Mouse (Mus musculus): Measurements from ENCODE around the gene 4933427I04Rik. TPM values are rescaled to one million over a fixed set of nuclear protein-coding genes. Genes with fewer than 3 reads are reported as not detected.

The 4933427I04Rik gene
- total RNA-seq (2021) = not detected

DNA sequence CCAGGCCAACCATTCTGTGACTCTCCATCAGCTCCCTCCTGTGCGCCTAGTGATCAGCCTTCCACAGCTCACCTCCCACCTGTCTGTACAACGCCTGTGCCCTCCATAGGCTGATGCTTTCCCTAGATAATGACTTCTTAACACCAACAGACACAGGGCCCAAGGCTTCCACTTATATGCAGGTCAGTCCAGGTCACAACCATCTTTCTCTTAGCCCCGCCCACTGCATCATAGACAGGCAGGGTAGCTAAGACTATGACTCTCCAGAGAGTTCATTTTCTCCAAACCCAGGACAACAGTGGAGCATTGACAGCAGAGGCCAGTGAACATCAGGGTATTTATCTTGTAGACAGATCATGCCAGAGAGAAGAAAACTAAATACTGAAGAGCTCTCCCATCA lies at the start of gene 4933427I04Rik:
Gene 4933427I04Rik (plus strand): TSS at position 301 of the 400 bp plus-strand sequence.
- DNase-seq = no peak
- intact Hi-C loops (cut with DNase I) = no loop called here

DNA sequence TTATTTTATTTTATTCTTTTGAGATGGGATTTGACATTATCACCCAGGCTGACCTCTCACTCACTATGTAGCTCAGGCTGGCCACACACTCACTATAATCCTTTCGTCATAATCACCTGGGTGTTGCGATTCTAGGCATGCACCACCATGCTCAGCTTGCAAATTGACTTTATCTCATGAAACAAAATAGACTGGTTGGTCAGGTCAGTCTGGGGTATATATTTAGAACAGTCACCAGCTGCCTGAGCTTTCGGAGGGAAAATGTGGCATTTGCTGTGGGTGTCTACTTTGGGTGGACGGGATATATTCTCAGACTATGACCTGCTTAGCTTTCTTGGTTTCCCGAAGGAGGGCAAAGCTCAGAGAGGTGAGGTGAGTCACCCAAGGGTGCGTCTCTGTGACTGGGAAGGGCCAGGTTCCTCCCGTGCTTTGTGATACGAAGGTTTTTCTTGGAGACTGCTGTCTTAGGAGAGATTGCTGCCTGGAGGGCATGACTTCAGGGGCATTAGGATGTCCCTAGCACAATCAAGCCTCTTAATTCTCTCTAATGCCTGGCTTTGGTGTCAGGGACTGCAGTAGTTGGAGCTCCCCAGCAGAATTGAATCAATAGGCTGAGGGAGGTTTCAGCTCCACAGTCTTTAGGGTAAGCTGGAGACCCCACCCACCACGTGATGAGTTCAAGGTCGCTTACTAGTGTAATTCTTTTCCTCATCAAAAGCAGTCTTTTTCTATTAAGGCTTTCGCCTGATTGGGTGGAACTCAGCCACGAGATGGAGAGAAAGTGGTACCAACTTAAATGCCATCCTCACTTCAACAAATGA lies 48.8 kb upstream of the 4933427I04Rik start:
- intact Hi-C loops (cut with DNase I) = no loop called here
- DNase-seq = no peak

DNA sequence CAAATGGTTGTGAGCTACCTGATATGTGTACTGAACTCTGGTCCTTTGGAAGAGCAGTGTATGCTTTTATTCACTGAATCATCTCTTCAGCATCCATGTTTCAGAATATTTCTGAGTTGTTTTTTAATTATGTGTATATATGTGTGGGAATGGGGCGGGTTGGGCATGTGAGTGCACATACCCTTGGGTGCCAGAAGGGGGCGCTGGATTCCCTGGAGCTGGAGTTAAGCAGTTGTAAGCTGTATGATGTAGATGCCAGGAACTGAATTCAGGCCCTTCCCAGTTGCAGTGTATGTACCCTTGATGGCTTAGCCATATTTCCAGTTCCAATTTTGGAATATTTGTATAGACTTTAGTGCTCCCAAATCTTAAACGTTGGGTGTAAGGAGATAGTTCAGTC lies 47.0 kb upstream of the 4933427I04Rik start:
- intact Hi-C loops (cut with DNase I) = no loop called here
- DNase-seq = no peak

DNA sequence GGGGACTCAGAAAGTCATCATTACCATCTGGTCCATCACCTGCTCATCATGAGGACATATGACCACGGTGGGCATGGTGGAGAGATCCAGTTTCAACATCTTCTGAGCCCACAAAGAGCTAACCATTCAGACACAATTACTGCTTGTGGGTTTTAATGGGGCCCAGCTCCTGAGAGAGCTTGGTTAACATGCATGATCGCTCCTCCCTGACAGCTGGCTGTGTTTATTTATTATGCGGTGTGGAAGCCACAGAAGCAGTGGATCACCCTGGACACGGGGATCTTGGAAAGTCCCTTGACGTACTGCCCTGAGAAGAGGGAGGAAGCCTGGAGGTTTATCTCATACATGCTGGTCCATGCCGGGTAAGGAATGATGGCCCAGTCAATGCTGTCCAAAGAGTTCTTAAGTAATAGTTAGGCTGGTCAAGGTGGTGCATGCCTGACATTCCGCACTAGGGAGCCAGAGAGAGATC lies 45.4 kb upstream of the 4933427I04Rik start:
- intact Hi-C loops (cut with DNase I) = no loop called here
- DNase-seq = no peak

DNA sequence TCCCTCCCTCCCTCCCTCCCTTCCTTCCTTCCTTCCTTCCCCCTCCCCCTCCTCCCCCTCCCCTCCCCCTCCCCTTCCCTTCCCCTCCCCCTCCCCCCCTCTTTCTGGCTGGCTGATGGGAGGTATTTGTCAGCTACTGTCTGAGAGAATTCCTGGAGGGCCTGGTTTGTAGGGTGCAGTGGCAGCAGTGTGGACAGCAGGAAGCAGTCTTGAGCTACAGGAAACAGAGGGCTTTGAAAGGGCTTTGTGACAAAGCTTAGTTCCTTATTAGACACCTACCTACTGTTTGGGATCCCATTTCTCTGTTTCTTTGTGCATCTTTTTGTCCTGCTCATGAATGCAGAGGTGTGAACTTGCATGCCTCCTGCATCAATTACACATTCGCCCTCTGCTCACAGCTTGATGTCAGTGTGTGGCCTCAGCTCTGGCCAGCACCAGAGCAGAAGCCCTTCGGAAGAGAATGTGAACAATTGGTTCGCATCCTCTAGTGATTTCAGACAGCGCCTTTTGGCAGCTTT lies 40.3 kb upstream of the 4933427I04Rik start:
- intact Hi-C loops (cut with DNase I) = no loop called here
- DNase-seq = peak; percentile 19 to 47

DNA sequence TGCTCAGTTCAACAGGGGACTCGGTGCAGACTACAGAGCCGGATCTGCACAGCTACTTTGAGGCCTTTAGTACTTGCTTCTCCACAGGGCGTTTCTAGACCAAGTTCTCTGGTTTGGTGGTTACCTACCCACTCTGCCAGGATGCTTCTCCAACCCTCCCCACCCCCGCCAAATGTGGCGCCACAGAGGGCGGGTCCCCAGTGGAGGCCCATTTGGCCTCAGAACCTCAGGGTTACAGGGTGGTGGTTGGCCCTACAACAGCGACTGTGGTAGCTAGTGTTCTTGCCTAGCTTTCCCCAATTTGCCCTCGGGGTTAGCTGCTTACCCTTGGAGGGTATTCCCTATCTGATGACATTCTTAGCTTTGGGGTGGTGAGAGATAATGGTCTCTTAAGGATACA lies 17.4 kb upstream of the 4933427I04Rik start:
- no peak for DNase-seq
- intact Hi-C loops (cut with DNase I) = no loop called here

DNA sequence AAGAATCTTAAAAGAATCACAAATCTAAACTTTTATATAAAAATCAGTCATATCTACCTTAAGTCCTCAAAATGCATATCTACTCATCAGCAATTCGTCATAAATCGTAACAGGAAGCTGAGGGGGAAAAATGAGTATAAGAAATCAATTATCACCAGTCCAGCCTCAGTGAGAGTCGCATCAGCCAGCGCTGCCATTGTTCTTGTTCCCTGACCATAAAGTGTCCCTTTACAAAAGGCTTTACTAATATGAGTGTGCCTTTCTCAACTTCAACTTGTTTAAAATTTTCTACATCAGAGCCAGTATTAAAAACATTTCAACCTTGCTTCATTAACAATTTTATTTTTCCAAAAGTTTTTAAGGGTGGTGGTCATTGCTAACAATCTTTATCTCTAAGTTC lies 2.6 kb upstream of the 4933427I04Rik start:
- no peak for DNase-seq
- intact Hi-C loops (cut with DNase I) = no loop called here

DNA sequence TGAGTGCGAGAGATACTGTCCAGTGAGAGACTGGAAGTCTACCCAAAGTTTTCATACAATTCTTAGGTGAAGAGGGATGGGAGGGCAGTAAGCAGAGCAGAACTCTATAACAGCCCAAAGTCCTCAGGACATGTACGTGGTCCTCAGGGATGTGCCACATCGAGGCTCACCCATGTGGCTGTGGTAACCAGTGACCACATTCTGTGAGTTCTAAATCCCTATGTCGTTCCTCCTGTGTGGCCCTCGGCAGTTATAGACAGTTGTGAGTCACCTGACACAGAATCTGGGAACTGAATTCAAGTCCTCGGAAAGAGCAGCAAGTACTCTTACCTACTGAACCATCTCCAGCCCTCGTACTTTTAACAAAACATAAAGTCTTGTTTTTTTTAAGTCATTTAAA lies 1.4 kb upstream of the 4933427I04Rik start:
- DNase-seq = no peak
- intact Hi-C loops (cut with DNase I) = no loop called here

DNA sequence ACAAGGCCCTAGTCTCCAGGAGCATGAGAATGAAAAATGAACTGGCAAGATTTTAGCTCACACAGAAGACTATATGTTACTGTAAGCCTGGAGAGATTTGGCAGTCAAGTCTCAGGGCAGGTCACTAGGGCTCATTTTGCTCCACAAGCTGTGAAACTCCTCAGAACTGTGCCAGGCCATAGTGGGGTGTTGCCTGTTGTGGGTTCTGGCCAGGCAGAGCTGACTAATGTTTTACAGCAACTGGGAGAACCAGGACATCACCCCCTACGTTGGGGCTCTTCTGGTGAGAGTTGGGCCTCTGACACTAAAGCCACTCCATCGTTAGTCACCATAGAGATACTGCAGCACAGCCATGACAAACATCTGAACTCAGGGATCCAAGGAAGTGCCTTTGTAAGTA lies 324 bp downstream of the 4933427I04Rik start:
- intact Hi-C loops (cut with DNase I) = no loop called here

DNA sequence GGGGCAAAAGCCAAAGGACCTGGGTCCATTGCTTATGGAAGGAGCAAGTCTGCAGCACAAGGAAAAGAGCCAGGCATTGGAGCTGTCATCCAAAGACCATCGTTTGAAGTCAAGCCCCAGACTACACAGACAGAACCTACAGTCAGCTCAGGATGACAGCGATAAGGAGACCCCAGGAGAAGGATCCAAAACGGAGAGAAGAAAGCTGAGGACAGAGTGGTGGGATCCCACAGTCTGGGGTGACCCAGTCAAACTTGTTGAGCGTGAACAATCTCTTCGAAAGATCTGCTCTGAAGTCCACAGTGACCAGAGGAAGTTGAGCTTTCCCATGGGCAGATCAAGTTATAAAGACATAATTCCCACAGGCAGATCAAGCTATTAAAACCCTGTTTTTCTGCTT lies 1.1 kb downstream of the 4933427I04Rik start:
- no peak for DNase-seq
- intact Hi-C loops (cut with DNase I) = no loop called here

More for the DNA sequence above, 324 bp downstream of the 4933427I04Rik start:
- no peak for DNase-seq

DNA sequence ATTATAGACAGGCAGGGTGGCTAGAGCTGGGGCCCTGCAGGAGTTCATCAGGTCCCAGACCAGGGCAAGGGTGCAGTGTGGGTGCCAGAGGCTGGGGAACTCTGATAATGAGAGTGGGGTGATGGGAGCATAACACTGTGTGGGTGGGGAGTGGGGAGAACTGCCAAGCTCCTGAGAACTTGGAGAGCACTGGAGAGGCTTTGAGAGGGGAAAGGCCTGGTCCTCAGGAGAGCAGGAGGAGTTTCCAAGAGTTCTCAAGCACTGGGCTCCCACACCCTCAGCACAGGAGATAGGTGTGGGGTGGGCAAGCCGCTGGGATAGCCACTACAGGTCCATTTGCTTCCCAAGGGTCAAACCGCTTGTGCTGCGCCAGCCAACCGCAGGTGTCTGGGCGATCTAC lies 34.2 kb downstream of the 4933427I04Rik start:
- DNase-seq = no peak
- intact Hi-C loops (cut with DNase I) = loop anchor here (5.0 kb wide), 1 partner anchor 56 kb away; no protein-coding TSS in a partner anchor

DNA sequence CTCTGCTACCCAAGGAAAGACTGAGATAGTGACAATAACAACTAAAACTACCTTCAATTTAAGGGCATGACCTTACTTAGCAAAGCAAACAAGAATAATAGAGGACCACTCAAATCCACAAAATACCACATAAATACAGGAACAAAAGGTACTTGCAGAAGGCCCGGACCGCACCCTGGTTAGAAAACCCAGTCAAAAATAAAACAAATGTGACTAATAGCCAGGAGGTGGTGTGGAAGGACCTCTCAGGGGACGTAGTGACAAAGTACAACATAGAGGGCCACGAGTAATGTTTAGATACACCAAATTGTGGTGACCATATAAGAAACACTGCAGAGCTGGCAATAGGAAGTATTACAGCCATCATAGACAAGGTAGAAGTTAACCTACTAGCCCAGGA lies 34.8 kb downstream of the 4933427I04Rik start:
- no peak for DNase-seq
- intact Hi-C loops (cut with DNase I) = loop anchor here (5.0 kb wide), 1 partner anchor 57 kb away; no protein-coding TSS in a partner anchor

DNA sequence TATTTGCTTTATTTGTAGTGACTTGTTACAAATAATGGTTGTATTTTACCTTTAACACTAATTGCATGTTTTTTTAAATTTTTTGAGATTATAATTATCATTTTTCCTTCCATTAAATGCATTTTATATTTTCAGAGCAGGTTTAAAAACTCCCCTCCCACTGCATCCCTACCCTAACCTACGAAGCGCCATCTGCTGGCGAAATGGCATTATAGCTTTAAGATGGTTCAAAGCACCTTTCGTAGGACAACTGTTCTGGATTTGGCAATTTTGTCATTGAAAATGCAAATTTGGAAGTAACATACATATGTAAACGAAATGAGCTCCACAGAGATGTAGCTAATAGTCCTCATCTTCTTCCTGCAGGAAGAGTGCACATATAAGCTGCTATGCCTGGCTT lies 39.2 kb downstream of the 4933427I04Rik start:
- intact Hi-C loops (cut with DNase I) = loop anchor here (1.0 to 5.0 kb wide), 3 partner anchors 78 to 306 kb away; no protein-coding TSS in a partner anchor
- peak; percentile 43 to 74 for DNase-seq

DNA sequence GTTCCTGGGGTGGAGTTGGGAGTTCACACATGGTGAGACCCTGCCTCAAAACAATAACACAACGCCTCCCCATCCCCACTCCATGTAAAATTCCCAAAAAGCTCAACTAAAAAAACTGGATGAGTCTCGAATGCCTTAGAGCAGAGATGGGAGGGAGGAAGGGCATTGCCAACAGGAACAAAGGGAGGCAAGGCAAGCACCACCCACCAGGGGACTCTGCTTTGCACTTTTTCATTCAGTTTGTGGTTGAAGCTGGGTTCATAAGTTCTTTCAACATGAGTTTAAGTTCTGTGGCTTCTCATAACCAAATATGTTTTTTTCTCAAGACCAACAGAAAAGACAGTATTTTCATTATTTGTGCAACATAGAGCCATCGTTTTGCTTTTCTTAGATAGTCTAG lies 44.0 kb downstream of the 4933427I04Rik start:
- intact Hi-C loops (cut with DNase I) = no loop called here
- no peak for DNase-seq

DNA sequence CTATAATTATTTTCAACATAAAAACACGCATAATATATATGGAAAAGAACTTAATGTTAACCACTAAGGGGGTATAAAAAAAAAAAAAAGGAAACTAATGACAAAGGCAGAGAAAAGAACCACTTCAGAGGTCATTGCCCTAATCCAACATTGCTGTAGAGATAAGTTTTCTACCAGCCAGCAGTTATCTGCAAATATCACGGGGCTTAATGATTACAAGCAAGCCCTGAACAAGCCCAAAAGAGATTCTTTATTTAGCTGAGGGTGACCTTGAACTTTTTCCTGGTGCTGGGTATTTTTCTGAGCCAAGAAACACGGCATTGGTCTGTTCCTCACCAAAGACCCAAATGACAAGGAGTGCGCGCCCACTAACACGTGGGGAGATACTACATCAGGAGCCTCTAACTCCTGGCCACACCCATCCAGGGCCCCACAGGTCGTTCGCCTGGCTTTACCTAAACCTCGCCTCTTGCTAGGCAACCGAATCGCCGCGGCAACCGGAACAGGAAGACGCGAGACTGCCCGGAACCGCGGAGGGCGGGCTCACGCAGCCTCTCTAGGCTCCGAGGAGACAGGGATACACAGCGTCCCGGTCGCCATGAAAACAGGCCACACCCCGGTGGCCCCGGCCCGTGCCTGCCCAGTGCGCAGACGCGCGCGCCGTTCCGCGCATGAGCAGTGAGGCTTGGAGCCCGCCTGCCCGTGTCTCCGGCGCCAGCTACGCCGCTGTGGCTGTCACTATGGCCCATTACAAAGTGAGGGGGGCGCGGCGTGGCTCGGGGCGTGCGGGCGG lies 45.0 kb downstream of the 4933427I04Rik start, which contains the start of gene Mycbp:
Gene Mycbp (plus strand): TSS at position 500 of the 793 bp plus-strand sequence.
- DNase-seq = peak; percentile 100
- intact Hi-C loops (cut with DNase I) = no loop called here

DNA sequence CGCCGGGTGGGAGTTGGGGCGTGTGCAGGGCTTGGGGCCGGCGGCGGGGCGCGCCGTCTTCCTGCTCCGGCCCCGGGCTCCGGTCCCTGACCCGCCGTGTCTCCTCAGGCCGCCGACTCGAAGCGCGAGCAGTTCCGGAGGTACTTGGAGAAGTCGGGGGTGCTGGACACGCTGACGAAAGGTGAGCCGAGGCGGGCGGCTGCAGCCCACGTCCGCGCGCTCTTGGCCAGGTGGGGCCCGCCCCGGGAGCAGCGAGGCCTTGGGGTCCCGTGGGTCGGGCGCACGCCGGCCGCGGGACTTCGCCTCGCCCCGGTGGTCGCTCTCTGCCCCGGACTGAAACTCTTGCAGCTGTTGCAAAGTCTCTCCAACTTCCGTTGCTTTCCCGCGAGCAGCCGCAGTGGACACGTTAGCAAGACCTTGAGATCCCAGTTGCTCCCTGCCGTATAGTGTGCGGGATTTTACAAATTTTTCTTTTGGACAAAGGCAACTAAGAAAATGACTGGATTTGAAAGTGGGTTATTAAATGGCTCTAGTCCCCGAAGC lies 45.7 kb downstream of the 4933427I04Rik start:
- intact Hi-C loops (cut with DNase I) = no loop called here
- DNase-seq = no peak

DNA sequence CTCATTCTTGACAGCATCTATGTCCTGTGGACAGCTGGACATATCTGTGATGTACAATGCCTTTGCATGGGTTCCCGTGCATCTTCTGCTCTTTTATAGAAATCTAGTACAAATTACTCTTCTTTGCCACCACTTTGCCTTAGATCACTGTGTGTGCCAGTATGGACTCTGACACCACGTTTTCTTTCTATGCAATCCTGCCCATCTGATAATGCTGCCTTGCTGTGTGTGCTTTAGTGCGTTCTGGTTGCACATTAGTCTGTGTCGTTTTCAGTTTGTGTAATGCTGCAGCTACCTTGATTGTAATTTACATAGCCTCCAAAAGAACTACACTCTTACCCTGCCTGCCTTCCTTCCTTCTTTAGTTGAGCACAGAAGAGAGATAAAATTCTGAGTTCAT lies 52.0 kb downstream of the 4933427I04Rik start:
- DNase-seq = no peak
- intact Hi-C loops (cut with DNase I) = no loop called here

DNA sequence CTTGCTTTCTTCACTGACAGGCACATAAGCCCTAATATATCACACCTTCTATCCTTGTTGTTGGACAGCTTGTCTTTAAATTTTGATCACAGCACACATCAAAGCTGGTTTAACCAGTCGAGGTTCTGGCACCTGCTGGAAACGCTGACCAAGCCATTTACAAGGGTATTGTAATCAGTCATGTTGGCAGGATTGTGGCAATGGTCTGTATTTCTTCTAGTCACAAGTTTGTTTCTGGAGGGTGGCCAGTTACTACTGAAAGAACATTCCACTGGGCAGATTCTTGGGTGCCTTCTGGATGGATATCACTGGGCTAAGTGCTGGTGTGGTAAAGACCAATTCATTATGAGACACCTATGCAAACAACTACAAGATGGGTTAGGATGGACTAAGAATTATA lies 53.0 kb downstream of the 4933427I04Rik start:
- intact Hi-C loops (cut with DNase I) = no loop called here
- DNase-seq = peak; percentile 40 to 56

All from heart, postnatal 10 days (tissue).